Comparison of ENCODE assay signal across 19 mouse cellular contexts in genomic region chr10:27703260-27703659, GRCm38 (mm10).
"Had no signal": no experiment of that assay in that cellular context is flagged by ENCODE, and none has a peak within 500 bp of the region (broad histone marks: within the 10 kb centered on the region; RNA-seq: fewer than 3 reads in every experiment).

No protein-coding gene starts in this region.

- H3K4me2 ChIP-seq: liver, embryonic 11.5 days; liver, embryonic 15.5 days; midbrain, embryonic 12.5 days; neural tube, embryonic 13.5 days; stomach, embryonic 15.5 days had no signal

- DNase-seq: kidney, adult 2 months; kidney, postnatal 14 days; lung, adult 2 months; lung, postnatal 36 days; retina, postnatal 1 day; right cerebral cortex, postnatal 4 days; spleen, adult 18-20 months; thymus, adult 2 months; thymus, postnatal 25 days had no signal

- H3K4me1 ChIP-seq: limb, embryonic 10.5 days; liver, embryonic 15.5 days; megakaryocyte, embryonic 14.5 days; midbrain, embryonic 12.5 days; neural tube, embryonic 13.5 days; stomach, embryonic 15.5 days had no signal

- H3K27me3 ChIP-seq: liver, embryonic 15.5 days; megakaryocyte, embryonic 14.5 days; midbrain, embryonic 12.5 days; neural tube, embryonic 13.5 days; stomach, embryonic 15.5 days had no signal

- H3K27ac ChIP-seq: left cerebral cortex, adult 2 months; limb, embryonic 10.5 days; liver, embryonic 15.5 days; midbrain, embryonic 12.5 days; neural tube, embryonic 13.5 days; stomach, embryonic 15.5 days had no signal

- H3K9me3 ChIP-seq: limb, embryonic 10.5 days; liver, embryonic 15.5 days; megakaryocyte, embryonic 14.5 days; midbrain, embryonic 12.5 days; neural tube, embryonic 13.5 days; stomach, embryonic 15.5 days had no signal

- H3K4me3 ChIP-seq: left cerebral cortex, adult 2 months; limb, embryonic 10.5 days; liver, embryonic 15.5 days; megakaryocyte, embryonic 14.5 days; midbrain, embryonic 12.5 days; neural tube, embryonic 13.5 days; stomach, embryonic 15.5 days had no signal

- ATAC-seq: lung, postnatal 0 days; midbrain, embryonic 16.5 days had no signal

- H3K9ac ChIP-seq: liver, embryonic 15.5 days; midbrain, embryonic 12.5 days; neural tube, embryonic 13.5 days; stomach, embryonic 15.5 days had no signal

- H3K36me3 ChIP-seq: limb, embryonic 10.5 days; liver, embryonic 15.5 days; midbrain, embryonic 12.5 days; neural tube, embryonic 13.5 days; stomach, embryonic 15.5 days had no signal
